Mouse (Mus musculus) MEL (cell line): ENCODE data around the gene Cep68.

ENCODE experiments used
- CTCF ChIP-seq, 3 experiments: IDR thresholded peaks in 2 of 3; conservative IDR thresholded peaks in 1 of 3; 2 replicates each; pipeline ENCODE4 v1.5.1; 2011 to 2012; ENCODE audit warnings: low read length in 3 of 3, low read depth in 2 of 3, mild to moderate bottlenecking in 2 of 3, improper control_type of control experiment in 1 of 3, inconsistent platforms in 1 of 3, mixed read lengths in 1 of 3, moderate library complexity in 1 of 3; ENCODE audit not compliant: control insufficient read depth in 1 of 3, insufficient read depth in 1 of 3, poor library complexity in 1 of 3, severe bottlenecking in 1 of 3
- GATA1 ChIP-seq: IDR thresholded peaks from 2 replicates; pipeline ENCODE4 v1.6.1; 2011; ENCODE audit warnings: low read depth, low read length, improper control_type of control experiment
- MAFK ChIP-seq: IDR thresholded peaks from 2 replicates; pipeline ENCODE4 v1.6.1; 2011; ENCODE audit warnings: low read depth, mild to moderate bottlenecking, low read length, improper control_type of control experiment, borderline replicate concordance
- MAX ChIP-seq: IDR thresholded peaks from 2 replicates; pipeline ENCODE4 v1.6.1; 2011; ENCODE audit warnings: low read length, improper control_type of control experiment
- MYC ChIP-seq: IDR thresholded peaks from 2 replicates; pipeline ENCODE4 v1.6.1; 2011; ENCODE audit warnings: low read depth, mild to moderate bottlenecking, low read length, improper control_type of control experiment, moderate library complexity
- POLR2A ChIP-seq, 2 experiments: IDR thresholded peaks; 2 replicates each; pipeline ENCODE4 v1.6.1; 2011 to 2012; ENCODE audit warnings: low read length in 2 of 2, mild to moderate bottlenecking in 2 of 2, control low read depth in 1 of 2, improper control_type of control experiment in 1 of 2, low read depth in 1 of 2, moderate library complexity in 1 of 2; ENCODE audit not compliant: control insufficient read depth in 1 of 2, insufficient read depth in 1 of 2, poor library complexity in 1 of 2
- RAD21 ChIP-seq: IDR thresholded peaks from 2 replicates; pipeline ENCODE4 v1.6.1; 2011; ENCODE audit warnings: mild to moderate bottlenecking, low read depth, low read length, improper control_type of control experiment
- SMC3 ChIP-seq: IDR thresholded peaks from 2 replicates; pipeline ENCODE4 v1.6.1; 2011; ENCODE audit warnings: low read depth, low read length, improper control_type of control experiment
- TBP ChIP-seq: IDR thresholded peaks from 2 replicates; pipeline ENCODE4 v1.8.0; 2011; ENCODE audit warnings: low read depth, low read length, improper control_type of control experiment
- TCF12 ChIP-seq: IDR thresholded peaks from 2 replicates; pipeline ENCODE4 v1.6.1; 2014; ENCODE audit warnings: low read depth, mild to moderate bottlenecking, inconsistent platforms, low read length, improper control_type of control experiment, moderate library complexity

GRCm38 (mm10) chr11:20254791-20255190 lies 5.6 kb upstream of the Cep68 start:
- no peak for TF ChIP-seq CTCF (IDR thresholded peaks at IDR 0.05 in 2 of 3, conservative IDR thresholded peaks at IDR 0.05 in 1 of 3; ENCODE audit: control insufficient read depth in 1 of 3, insufficient read depth in 1 of 3, low read depth in 2 of 3, low read length in 3 of 3, poor library complexity in 1 of 3, severe bottlenecking in 1 of 3)
- TF ChIP-seq MAX: no peak
- TF ChIP-seq MYC: no peak
- TF ChIP-seq POLR2A (IDR thresholded peaks at IDR 0.05; ENCODE audit: control insufficient read depth in 1 of 2, insufficient read depth in 1 of 2, low read depth in 1 of 2, low read length in 2 of 2, poor library complexity in 1 of 2): no peak
- TF ChIP-seq TBP: no peak
- TF ChIP-seq GATA1: no peak
- TF ChIP-seq RAD21: no peak
- TF ChIP-seq MAFK: no peak
- TF ChIP-seq TCF12: no peak
- no peak for TF ChIP-seq SMC3
